Mouse (Mus musculus) thymus, adult 2 months (tissue): Measurements from ENCODE around the gene Gon7.

ENCODE experiments used
- CTCF ChIP-seq: fragments of 200-500 bp; IDR thresholded peaks from 2 replicates; pipeline ENCODE4 v1.5.1; 2012; ENCODE audit warnings: mild to moderate bottlenecking, control low read depth, low read length, moderate library complexity, borderline replicate concordance; ENCODE audit not compliant: control insufficient read depth, poor library complexity, insufficient read depth; ENCODE audit errors: extremely low read depth
- POLR2A ChIP-seq: fragments of 200-500 bp; IDR thresholded peaks from 2 replicates; pipeline ENCODE4 v1.6.1; 2012; ENCODE audit warnings: mild to moderate bottlenecking, low read length, control low read depth, moderate library complexity; ENCODE audit not compliant: control insufficient read depth, poor library complexity, insufficient read depth; ENCODE audit errors: extremely low read depth

DNA sequence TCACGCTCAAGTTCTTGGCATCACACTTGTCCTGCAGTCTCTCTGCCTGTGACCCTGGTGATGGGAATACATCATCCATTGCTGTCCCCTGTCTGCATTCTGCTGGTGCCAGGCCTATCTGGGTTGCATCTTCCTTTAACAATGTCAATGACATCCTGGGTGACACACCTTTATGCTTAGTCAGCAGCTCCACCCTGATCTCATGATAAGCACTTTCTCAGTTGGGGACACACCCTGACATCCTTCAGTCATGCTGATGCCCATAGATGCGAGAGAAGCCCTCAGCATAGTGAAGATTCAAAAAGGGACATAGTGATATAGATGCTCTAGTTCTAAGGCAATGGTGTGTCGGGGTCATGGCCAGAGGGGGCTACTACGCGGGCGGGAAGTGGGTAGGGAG is 32.5 kb downstream of the Gon7 start:
- no peak for TF ChIP-seq POLR2A
- no peak for TF ChIP-seq CTCF
